ENCODE assay signal across 8 mouse cellular contexts in genomic region chr14:55055167-55055834, GRCm38 (mm10). TPM values are rescaled to one million over a fixed set of nuclear protein-coding genes. Genes with fewer than 3 reads are reported as not detected.
DNase-seq lines count a peak whose midpoint lies in the region; ATAC-seq lines count a peak whose summit lies in the region.

No protein-coding gene starts in this region.

- H3K4me1 ChIP-seq in embryonic facial prominence, embryonic 15.5 days: peaks cover 19% of the 10 kb centered on the region
- peaks cover 39% of the 10 kb centered on the region for H3K4me1 ChIP-seq in midbrain, embryonic 15.5 days
- H3K4me1 ChIP-seq in intestine, embryonic 15.5 days (replicated peaks): no peaks in the 10 kb centered on the region

- ATAC-seq in embryonic facial prominence, embryonic 15.5 days (ENCODE audit: insufficient number of reproducible peaks, low FRiP score, low TSS enrichment, low read depth): 0 out of 2 replicates have a peak, but pooled peaks have one; percentile 52
- peak; percentile 25 for ATAC-seq in midbrain, embryonic 15.5 days (replicated peaks)
- ATAC-seq in intestine, embryonic 15.5 days: no peak
- no peak for ATAC-seq in erythroblast, adult 5-6 weeks (replicated peaks; ENCODE audit: low FRiP score, poor library complexity, severe bottlenecking)

- H3K4me2 ChIP-seq in embryonic facial prominence, embryonic 15.5 days (replicated peaks): no peak overlapping the region
- H3K4me2 ChIP-seq in midbrain, embryonic 15.5 days: peak overlapping the region; percentile 46
- H3K4me2 ChIP-seq in intestine, embryonic 15.5 days (replicated peaks): no peak overlapping the region

- H3K27ac ChIP-seq in embryonic facial prominence, embryonic 15.5 days (replicated peaks): no peak overlapping the region
- peak overlapping the region; percentile 93 for H3K27ac ChIP-seq in midbrain, embryonic 15.5 days
- no peak overlapping the region for H3K27ac ChIP-seq in intestine, embryonic 15.5 days

- DNase-seq in kidney, adult 11 months: peak; percentile 48
- no peak for DNase-seq in kidney, postnatal 10 days
- DNase-seq in adrenal gland, adult 2 months: peak; percentile 94
- DNase-seq in layer of hippocampus, adult 18-20 months (ENCODE audit: low spot score in 2 of 2): peak; percentile 85 to 96

- no peaks in the 10 kb centered on the region for H3K27me3 ChIP-seq in embryonic facial prominence, embryonic 15.5 days
- no peaks in the 10 kb centered on the region for H3K27me3 ChIP-seq in midbrain, embryonic 15.5 days (replicated peaks)
- no peaks in the 10 kb centered on the region for H3K27me3 ChIP-seq in intestine, embryonic 15.5 days (replicated peaks)

- H3K9ac ChIP-seq in embryonic facial prominence, embryonic 15.5 days: no peak overlapping the region
- no peak overlapping the region for H3K9ac ChIP-seq in midbrain, embryonic 15.5 days
- no peak overlapping the region for H3K9ac ChIP-seq in intestine, embryonic 15.5 days

- WGBS in embryonic facial prominence, embryonic 15.5 days: 67% methylated on average over 11 of the region's 11 CpGs
- 70% methylated on average over 11 of the region's 11 CpGs for WGBS in midbrain, embryonic 15.5 days
- WGBS in intestine, embryonic 15.5 days: 76% methylated on average over 11 of the region's 11 CpGs

- H3K4me3 ChIP-seq in embryonic facial prominence, embryonic 15.5 days (replicated peaks): no peak overlapping the region
- peak overlapping the region; percentile 35 for H3K4me3 ChIP-seq in midbrain, embryonic 15.5 days
- no peak overlapping the region for H3K4me3 ChIP-seq in intestine, embryonic 15.5 days (replicated peaks)

- no peaks in the 10 kb centered on the region for H3K36me3 ChIP-seq in embryonic facial prominence, embryonic 15.5 days
- no peaks in the 10 kb centered on the region for H3K36me3 ChIP-seq in midbrain, embryonic 15.5 days (replicated peaks)
- no peaks in the 10 kb centered on the region for H3K36me3 ChIP-seq in intestine, embryonic 15.5 days

- H3K9me3 ChIP-seq in embryonic facial prominence, embryonic 15.5 days (replicated peaks): no peaks in the 10 kb centered on the region
- no peaks in the 10 kb centered on the region for H3K9me3 ChIP-seq in midbrain, embryonic 15.5 days
- H3K9me3 ChIP-seq in intestine, embryonic 15.5 days: no peaks in the 10 kb centered on the region

RNA-seq across cellular contexts. Expression of gene Zfhx2, which starts 36.8 kb away (rescaled TPM):
- 1 to 10 TPM; 6.3 to 7.3 TPM for total RNA-seq in adrenal gland, adult 2 months (2021)
- 3.0 and 4.2 TPM in 2 replicates for polyA plus RNA-seq in adrenal gland, adult 2 months (2012; rRNA removed)
- polyA plus RNA-seq in embryonic facial prominence, embryonic 15.5 days (2015; fragmentation: Nextera tagmentation; extraction: Ambion mirVana): 4.2 and 5.0 TPM in 2 replicates
- total RNA-seq in layer of hippocampus, adult 18-20 months (2021): 10 to 100 TPM; 52.9 to 58.5 TPM
- 33.7 and 37.5 TPM in 2 replicates for polyA plus RNA-seq in midbrain, embryonic 15.5 days (2015; fragmentation: Nextera tagmentation; extraction: Ambion mirVana)
- polyA plus RNA-seq in intestine, embryonic 15.5 days (2015; fragmentation: Nextera tagmentation; extraction: Ambion mirVana): 3.8 and 4.4 TPM in 2 replicates
- total RNA-seq in erythroblast, adult 5-6 weeks (2015; ENCODE audit: low replicate concordance): 1.3 and 1.7 TPM in 2 replicates
- 0.34 and 0.42 TPM in 2 replicates for total RNA-seq in erythroblast, adult 5-6 weeks (2017; ENCODE audit: low replicate concordance)

RNA-seq across cellular contexts. Expression of gene Thtpa, which starts 39.3 kb away (rescaled TPM):
- 10 to 100 TPM; 11.6 to 21.6 TPM for total RNA-seq in adrenal gland, adult 2 months (2021)
- polyA plus RNA-seq in adrenal gland, adult 2 months (2012; rRNA removed): 6.0 and 6.7 TPM in 2 replicates
- polyA plus RNA-seq in embryonic facial prominence, embryonic 15.5 days (2015; fragmentation: Nextera tagmentation; extraction: Ambion mirVana): 21.5 and 22.4 TPM in 2 replicates
- 10 to 100 TPM; 17.8 to 18.3 TPM for total RNA-seq in layer of hippocampus, adult 18-20 months (2021)
- polyA plus RNA-seq in midbrain, embryonic 15.5 days (2015; fragmentation: Nextera tagmentation; extraction: Ambion mirVana): 38.8 and 39.5 TPM in 2 replicates
- polyA plus RNA-seq in intestine, embryonic 15.5 days (2015; fragmentation: Nextera tagmentation; extraction: Ambion mirVana): 19.0 and 19.4 TPM in 2 replicates
- total RNA-seq in erythroblast, adult 5-6 weeks (2015; ENCODE audit: low replicate concordance): 0.19 and 1.7 TPM in 2 replicates
- 1.4 and 1.6 TPM in 2 replicates for total RNA-seq in erythroblast, adult 5-6 weeks (2017; ENCODE audit: low replicate concordance)

RNA-seq across cellular contexts. Expression of gene Ngdn, which starts 40.0 kb away (rescaled TPM):
- 10 to 100 TPM; 36.0 TPM for total RNA-seq in adrenal gland, adult 2 months (2021)
- 2.7 and 2.9 TPM in 2 replicates for polyA plus RNA-seq in adrenal gland, adult 2 months (2012; rRNA removed)
- 70.7 and 73.9 TPM in 2 replicates for polyA plus RNA-seq in embryonic facial prominence, embryonic 15.5 days (2015; fragmentation: Nextera tagmentation; extraction: Ambion mirVana)
- 10 to 100 TPM; 30.2 to 32.7 TPM for total RNA-seq in layer of hippocampus, adult 18-20 months (2021)
- polyA plus RNA-seq in midbrain, embryonic 15.5 days (2015; fragmentation: Nextera tagmentation; extraction: Ambion mirVana): 47.8 and 50.2 TPM in 2 replicates
- 83.1 and 84.9 TPM in 2 replicates for polyA plus RNA-seq in intestine, embryonic 15.5 days (2015; fragmentation: Nextera tagmentation; extraction: Ambion mirVana)
- total RNA-seq in erythroblast, adult 5-6 weeks (2015; ENCODE audit: low replicate concordance): 16.3 and 20.6 TPM in 2 replicates
- 6.0 and 11.4 TPM in 2 replicates for total RNA-seq in erythroblast, adult 5-6 weeks (2017; ENCODE audit: low replicate concordance)

RNA-seq across cellular contexts. Expression of gene Ap1g2, which starts 51.1 kb away (rescaled TPM):
- 10 to 100 TPM; 21.9 to 24.8 TPM for total RNA-seq in adrenal gland, adult 2 months (2021)
- 27.3 and 30.3 TPM in 2 replicates for polyA plus RNA-seq in adrenal gland, adult 2 months (2012; rRNA removed)
- 25.5 and 29.1 TPM in 2 replicates for polyA plus RNA-seq in embryonic facial prominence, embryonic 15.5 days (2015; fragmentation: Nextera tagmentation; extraction: Ambion mirVana)
- total RNA-seq in layer of hippocampus, adult 18-20 months (2021): 10 to 100 TPM; 11.3 to 14.9 TPM
- 7.5 and 9.2 TPM in 2 replicates for polyA plus RNA-seq in midbrain, embryonic 15.5 days (2015; fragmentation: Nextera tagmentation; extraction: Ambion mirVana)
- polyA plus RNA-seq in intestine, embryonic 15.5 days (2015; fragmentation: Nextera tagmentation; extraction: Ambion mirVana): 71.9 and 73.9 TPM in 2 replicates
- 1.7 and 5.9 TPM in 2 replicates for total RNA-seq in erythroblast, adult 5-6 weeks (2015; ENCODE audit: low replicate concordance)
- total RNA-seq in erythroblast, adult 5-6 weeks (2017; ENCODE audit: low replicate concordance): 2.5 and 3.7 TPM in 2 replicates

Comparison
In these comparisons a context has a peak if more than half of its experiments do, and no peak if none do; other contexts are left out.
1. ATAC-seq: peak in embryonic facial prominence, embryonic 15.5 days (single experiment) and midbrain, embryonic 15.5 days (single experiment); none in intestine, embryonic 15.5 days (single experiment) and erythroblast, adult 5-6 weeks (single experiment).
2. RNA of gene Ngdn, which starts 40.0 kb away (polyA plus RNA-seq): 83.1 to 84.9 TPM in intestine, embryonic 15.5 days, 70.7 to 73.9 TPM in embryonic facial prominence, embryonic 15.5 days and 47.8 to 50.2 TPM in midbrain, embryonic 15.5 days; 2.7 to 2.9 TPM in adrenal gland, adult 2 months; every median in the first group is over 10 times any median in the second.